Mouse (Mus musculus): ENCODE data around the gene Gm28635.

GRCm38 (mm10) chr2:84618914-84619313, 58.9 kb downstream of the Gm28635 start:
- TF ChIP-seq POLR2A (IDR thresholded peaks at IDR 0.05; ENCODE audit: insufficient read depth, low read depth, low read length) (no peak), CTCF (IDR thresholded peaks at IDR 0.05) (no peak)

Data from heart, adult 2 months (tissue).